Mouse (Mus musculus): ENCODE measurements around the gene H2afy2. TPM values are rescaled to one million over a fixed set of nuclear protein-coding genes. Genes with fewer than 3 reads are reported as not detected.

Gene H2afy2
- total RNA-seq, 1 experiment: 18.7 TPM

DNA sequence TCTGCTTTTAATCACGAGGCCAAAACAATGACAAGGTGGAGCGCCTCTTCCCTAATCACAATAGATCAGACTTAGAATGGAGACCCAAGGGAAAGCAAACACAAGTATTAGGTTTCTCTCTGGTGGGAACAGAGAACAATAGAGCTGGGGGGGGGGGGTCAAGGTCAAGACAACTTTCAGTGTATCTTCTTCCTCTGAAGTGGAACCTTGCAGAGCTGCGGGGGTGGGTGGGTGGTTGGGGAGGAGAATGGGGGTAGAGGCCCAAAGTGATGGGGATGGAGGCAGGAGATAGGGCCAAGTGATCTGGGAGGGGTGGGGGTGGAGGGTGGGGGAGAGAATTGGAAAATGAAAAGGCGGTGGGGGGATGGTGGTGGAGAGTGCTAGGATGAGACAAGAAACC, 45.1 kb upstream of the H2afy2 start:
- peak overlapping the region in 1 of 2 experiments; percentile 29; a peak in 3 of 4 replicates for H3K4me3 ChIP-seq (ENCODE audit: insufficient read depth in 1 of 2, low read depth in 1 of 2, low read length in 2 of 2, poor library complexity in 1 of 2, severe bottlenecking in 1 of 2)
- peaks cover 22 to 55% of the 10 kb centered on the region in 2 experiments for H3K4me1 ChIP-seq (ENCODE audit: control insufficient read depth in 2 of 2, insufficient read depth in 2 of 2, low read length in 2 of 2, poor library complexity in 1 of 2)
- no peaks in the 10 kb centered on the region for H3K9me3 ChIP-seq (ENCODE audit: control insufficient read depth, insufficient read depth, low read depth, low read length)
- in situ Hi-C loops (cut with MboI; ENCODE audit: low sequenced_read_pairs in 2 of 2, unreplicated experiment in 2 of 2): no loop called here
- no peak for TF ChIP-seq CHD2 (IDR thresholded peaks at IDR 0.05; ENCODE audit: low read depth, low read length)
- TF ChIP-seq ZC3H11A (IDR thresholded peaks at IDR 0.05; ENCODE audit: borderline replicate concordance, low read depth, low read length): no peak
- no peak for TF ChIP-seq ZNF384 (IDR thresholded peaks at IDR 0.05; ENCODE audit: low read depth, low read length)
- no peak for TF ChIP-seq MAFK (IDR thresholded peaks at IDR 0.05; ENCODE audit: insufficient read depth, low read depth, low read length)
- no peak for TF ChIP-seq HCFC1 (IDR thresholded peaks at IDR 0.05; ENCODE audit: borderline replicate concordance, insufficient read depth, low read length)
- H3K27ac ChIP-seq (ENCODE audit: insufficient read depth, low read depth, low read length, poor library complexity, severe bottlenecking): peak overlapping the region; percentile 80; the same call in 1 of the 2 replicates
- H3K36me3 ChIP-seq (ENCODE audit: control insufficient read depth, insufficient read depth, low read length, poor library complexity, severe bottlenecking): no peaks in the 10 kb centered on the region
- H3K9ac ChIP-seq (ENCODE audit: insufficient read depth, low read depth, low read length, poor library complexity, severe bottlenecking): no peak overlapping the region; the same call in 1 of the 2 replicates
- DNase-seq (ENCODE audit: low read depth, low spot score): peak; percentile 86

DNA sequence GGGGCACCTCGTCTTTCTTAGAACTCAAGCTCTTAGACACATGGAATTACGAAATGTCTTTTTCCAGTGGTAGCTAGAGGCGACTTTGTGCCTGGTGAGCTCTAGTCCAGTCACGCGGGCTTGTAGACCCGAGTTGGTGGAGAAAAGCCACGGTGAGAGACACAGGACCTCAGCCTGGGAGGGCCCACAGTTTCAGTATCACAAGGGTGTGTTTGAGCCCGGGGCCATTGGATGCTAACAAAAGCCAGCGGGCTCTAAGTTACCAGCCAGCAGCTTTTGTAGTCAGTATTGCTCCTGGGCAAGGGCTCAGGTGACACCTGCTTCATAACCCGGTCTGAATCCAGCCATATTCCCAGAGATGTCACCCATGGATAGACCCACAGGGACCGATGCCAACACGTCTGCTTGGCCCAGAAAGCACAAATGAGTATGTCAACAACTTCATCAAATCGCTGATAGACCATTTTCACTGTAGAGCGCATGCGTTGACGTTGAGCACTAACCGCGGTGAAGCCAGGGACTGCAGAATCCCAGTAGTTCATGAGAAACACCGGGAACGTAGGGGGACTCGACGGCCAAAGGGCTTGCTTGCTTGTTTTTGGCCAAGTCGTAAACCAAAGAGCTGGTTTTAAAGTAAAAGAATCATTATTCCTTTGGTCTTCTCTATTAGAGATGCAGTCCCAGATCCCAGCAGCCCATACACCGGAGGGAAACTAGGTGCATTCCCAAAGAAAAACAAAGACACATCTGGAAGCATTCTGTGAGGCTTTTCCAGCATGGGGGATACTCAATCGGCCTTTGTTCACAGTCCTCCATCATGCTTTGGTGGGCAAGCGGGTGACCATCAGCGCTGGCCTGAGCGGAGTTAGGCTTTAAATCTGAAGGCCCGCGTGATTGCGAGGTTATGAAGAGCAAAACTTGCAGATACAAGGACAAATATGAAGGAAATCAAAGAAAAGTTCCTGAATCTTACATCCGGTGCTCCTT, 44.3 kb upstream of the H2afy2 start:
- Histone ChIP-seq H3K9me3 (ENCODE audit: control insufficient read depth, insufficient read depth, low read depth, low read length) (no peaks in the 10 kb centered on the region), H3K9ac (ENCODE audit: insufficient read depth, low read depth, low read length, poor library complexity, severe bottlenecking) (peak overlapping the region; percentile 71; the same call in 1 of the 2 replicates), H3K4me3 (ENCODE audit: insufficient read depth in 1 of 2, low read depth in 1 of 2, low read length in 2 of 2, poor library complexity in 1 of 2, severe bottlenecking in 1 of 2) (peak overlapping the region; percentile 23 to 29), H3K36me3 (ENCODE audit: control insufficient read depth, insufficient read depth, low read length, poor library complexity, severe bottlenecking) (no peaks in the 10 kb centered on the region), H3K4me1 (ENCODE audit: control insufficient read depth in 2 of 2, insufficient read depth in 2 of 2, low read length in 2 of 2, poor library complexity in 1 of 2) (peaks cover 22 to 58% of the 10 kb centered on the region in 2 experiments), H3K27ac (ENCODE audit: insufficient read depth, low read depth, low read length, poor library complexity, severe bottlenecking) (peak overlapping the region; percentile 80; the same call in 1 of the 2 replicates)
- in situ Hi-C loops (cut with MboI; ENCODE audit: low sequenced_read_pairs in 2 of 2, unreplicated experiment in 2 of 2): no loop called here
- no peak for TF ChIP-seq HCFC1 (IDR thresholded peaks at IDR 0.05; ENCODE audit: borderline replicate concordance, insufficient read depth, low read length)
- TF ChIP-seq CHD2 (IDR thresholded peaks at IDR 0.05; ENCODE audit: low read depth, low read length): no peak
- no peak for TF ChIP-seq ZNF384 (IDR thresholded peaks at IDR 0.05; ENCODE audit: low read depth, low read length)
- no peak for TF ChIP-seq MAFK (IDR thresholded peaks at IDR 0.05; ENCODE audit: insufficient read depth, low read depth, low read length)
- no peak for TF ChIP-seq ZC3H11A (IDR thresholded peaks at IDR 0.05; ENCODE audit: borderline replicate concordance, low read depth, low read length)
- peak; percentile 53 for DNase-seq (ENCODE audit: low read depth, low spot score)

GRCm38 (mm10) chr10:61826753-61827435, 42.9 kb upstream of the H2afy2 start:
- Histone ChIP-seq H3K36me3 (ENCODE audit: control insufficient read depth, insufficient read depth, low read length, poor library complexity, severe bottlenecking) (no peaks in the 10 kb centered on the region), H3K9ac (ENCODE audit: insufficient read depth, low read depth, low read length, poor library complexity, severe bottlenecking) (peak overlapping the region; percentile 46; the same call in 1 of the 2 replicates), H3K9me3 (ENCODE audit: control insufficient read depth, insufficient read depth, low read depth, low read length) (no peaks in the 10 kb centered on the region), H3K4me1 (ENCODE audit: control insufficient read depth in 2 of 2, insufficient read depth in 2 of 2, low read length in 2 of 2, poor library complexity in 1 of 2) (peaks cover 20 to 54% of the 10 kb centered on the region in 2 experiments), H3K27ac (ENCODE audit: insufficient read depth, low read depth, low read length, poor library complexity, severe bottlenecking) (no peak overlapping the region), H3K4me3 (ENCODE audit: insufficient read depth in 1 of 2, low read depth in 1 of 2, low read length in 2 of 2, poor library complexity in 1 of 2, severe bottlenecking in 1 of 2) (no peak overlapping the region)
- in situ Hi-C loops (cut with MboI; ENCODE audit: low sequenced_read_pairs in 2 of 2, unreplicated experiment in 2 of 2): no loop called here
- DNase-seq (ENCODE audit: low read depth, low spot score): no peak
- TF ChIP-seq ZNF384 (IDR thresholded peaks at IDR 0.05; ENCODE audit: low read depth, low read length): no peak
- 0 out of 2 replicates have a peak, but pooled peaks have one; percentile 17 for TF ChIP-seq MAFK (IDR thresholded peaks at IDR 0.05; ENCODE audit: insufficient read depth, low read depth, low read length)

- no peak for DNase-seq (ENCODE audit: low read depth, low spot score)
- Histone ChIP-seq H3K9me3 (ENCODE audit: control insufficient read depth, insufficient read depth, low read depth, low read length) (no peaks in the 10 kb centered on the region), H3K36me3 (ENCODE audit: control insufficient read depth, insufficient read depth, low read length, poor library complexity, severe bottlenecking) (no peaks in the 10 kb centered on the region), H3K9ac (ENCODE audit: insufficient read depth, low read depth, low read length, poor library complexity, severe bottlenecking) (no peak overlapping the region), H3K4me3 (ENCODE audit: insufficient read depth in 1 of 2, low read depth in 1 of 2, low read length in 2 of 2, poor library complexity in 1 of 2, severe bottlenecking in 1 of 2) (no peak overlapping the region), H3K4me1 (ENCODE audit: control insufficient read depth in 2 of 2, insufficient read depth in 2 of 2, low read length in 2 of 2, poor library complexity in 1 of 2) (peaks cover 22 to 49% of the 10 kb centered on the region in 2 experiments), H3K27ac (ENCODE audit: insufficient read depth, low read depth, low read length, poor library complexity, severe bottlenecking) (no peak overlapping the region)
- TF ChIP-seq CHD2 (IDR thresholded peaks at IDR 0.05; ENCODE audit: low read depth, low read length) (no peak), ZNF384 (IDR thresholded peaks at IDR 0.05; ENCODE audit: low read depth, low read length) (no peak), HCFC1 (IDR thresholded peaks at IDR 0.05; ENCODE audit: borderline replicate concordance, insufficient read depth, low read length) (no peak), MAFK (IDR thresholded peaks at IDR 0.05; ENCODE audit: insufficient read depth, low read depth, low read length) (no peak), ZC3H11A (IDR thresholded peaks at IDR 0.05; ENCODE audit: borderline replicate concordance, low read depth, low read length) (no peak)
- in situ Hi-C loops (cut with MboI; ENCODE audit: low sequenced_read_pairs in 2 of 2, unreplicated experiment in 2 of 2): no loop called here
Observed at GRCm38 (mm10) chr10:61825979-61826752, 42.2 kb upstream of the H2afy2 start.
